Mouse (Mus musculus): Measurements from ENCODE around the gene Dmrt3.

Gene Dmrt3

DNA sequence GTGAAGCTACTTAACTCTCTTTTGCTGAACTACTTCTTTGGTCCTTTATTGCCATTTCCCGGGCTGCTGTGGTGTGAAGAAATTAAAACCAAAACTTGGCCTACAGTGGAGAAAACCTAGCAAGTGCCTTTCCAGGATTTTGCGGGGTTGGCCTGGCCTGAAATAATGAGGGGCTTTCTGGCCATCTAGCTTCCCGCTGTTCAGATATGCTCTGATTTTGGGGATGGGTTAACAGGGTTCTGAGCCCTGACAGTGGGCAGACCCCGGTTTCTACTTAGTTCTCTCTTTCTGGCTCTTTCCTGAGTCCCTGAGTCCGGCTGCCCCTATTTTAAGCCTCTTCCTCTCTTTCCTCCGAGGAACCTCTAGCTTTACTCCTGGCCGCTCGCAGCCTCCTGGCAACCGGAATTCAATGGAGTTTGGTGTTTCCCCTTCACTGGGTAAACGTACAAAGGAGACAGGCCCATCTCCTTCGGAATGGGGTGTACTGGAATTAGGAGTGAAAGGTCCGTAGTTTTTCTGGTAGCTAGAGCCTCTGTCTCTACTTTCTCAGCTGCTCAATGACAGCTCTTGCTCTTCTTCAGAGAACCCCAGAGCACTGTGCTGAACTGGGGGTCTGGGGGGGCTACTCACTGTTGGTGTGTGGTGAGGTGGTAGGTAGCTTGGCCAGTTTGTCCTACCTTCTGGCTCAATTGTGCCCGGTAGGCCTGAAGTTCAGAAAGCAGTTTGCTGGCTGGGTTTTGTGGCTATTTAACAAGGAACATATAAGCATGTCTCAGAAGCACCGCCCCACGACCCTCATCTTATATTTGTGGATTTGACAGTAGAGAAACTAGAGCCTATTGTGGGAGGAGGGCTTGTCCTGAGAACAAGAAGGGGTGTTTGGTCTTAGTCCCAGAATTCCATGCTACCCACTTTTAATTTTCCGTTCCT is 2.0 kb downstream of the Dmrt3 start:
- POLR2A ChIA-PET, result interaction anchor here (0.5 to 1.8 kb wide), 14 partner anchors 8 to 650 kb away, joined by 3 to 6 read pairs (median 3); partner anchors contain the start of genes Dmrt2 (in 2 of the 4) and Cbwd1 (in 1 of the 4)
- CTCF ChIA-PET, result interaction anchor here (0.6 to 2.2 kb wide), 10 partner anchors 9 to 262 kb away, joined by 3 to 7 read pairs (median 4); no protein-coding TSS in a partner anchor

GRCm38 (mm10) chr19:25612806-25613295 is 2.8 kb downstream of the Dmrt3 start:
- CTCF ChIA-PET, result interaction anchor here in 3 of 4 experiments (0.6 to 2.2 kb wide), 6 partner anchors 9 to 238 kb away, joined by 3 to 7 read pairs (median 3); no protein-coding TSS in a partner anchor

DNA sequence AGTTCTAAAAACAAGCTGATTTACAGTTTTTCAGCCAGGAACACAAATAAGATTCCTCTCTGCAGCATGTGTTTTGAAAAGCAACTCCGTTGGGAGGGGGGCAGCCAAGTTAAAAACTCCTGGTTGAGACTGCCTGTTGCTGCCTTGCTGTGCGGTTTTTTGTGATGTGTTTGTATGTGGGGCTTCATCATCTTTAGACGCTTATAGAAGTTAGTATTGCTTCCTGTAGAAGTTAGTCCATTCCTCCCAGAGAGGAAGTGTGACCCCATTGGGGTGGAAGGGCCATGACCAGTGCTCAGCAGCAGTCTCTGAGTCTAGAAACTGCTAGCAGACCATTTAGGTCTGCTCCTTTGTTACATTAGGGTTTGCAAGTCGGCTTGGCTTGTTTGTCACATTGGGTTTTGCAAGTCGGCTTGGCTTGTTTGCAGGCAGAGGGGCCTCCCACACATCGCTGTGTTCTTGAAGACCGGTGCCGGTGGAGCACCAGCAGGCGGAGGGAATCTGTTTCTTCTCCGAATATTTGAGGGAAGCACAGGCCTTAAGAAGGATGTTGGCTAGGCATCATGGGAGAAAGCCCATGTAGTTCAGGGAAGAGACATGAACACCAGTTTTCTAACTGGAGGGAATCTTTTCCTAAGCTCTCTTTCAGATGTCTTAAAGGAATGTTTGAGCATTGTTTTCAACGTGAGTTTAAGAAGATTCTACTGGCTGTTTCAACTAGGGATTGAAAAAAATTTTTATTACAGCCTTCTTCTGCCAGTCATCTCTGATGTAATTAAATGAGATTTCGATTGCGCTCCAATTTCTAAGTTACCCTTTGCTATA is 3.6 kb downstream of the Dmrt3 start:
- ChIA-PET CTCF (interaction anchor here in 3 of 4 experiments (0.6 to 2.2 kb wide), 6 partner anchors 8 to 138 kb away, joined by 3 to 7 read pairs (median 4); no protein-coding TSS in a partner anchor), POLR2A (interaction anchor here in 2 of 4 experiments (0.9 to 1.0 kb wide), 2 partner anchors 8 to 11 kb away, joined by 3 to 4 read pairs; no protein-coding TSS in a partner anchor)

More at GRCm38 (mm10) chr19:25612806-25613295, 2.8 kb downstream of the Dmrt3 start:
- POLR2A ChIA-PET, result interaction anchor here in 3 of 4 experiments (0.8 to 1.1 kb wide), 3 partner anchors 10 to 87 kb away, joined by 3 read pairs; no protein-coding TSS in a partner anchor

DNA sequence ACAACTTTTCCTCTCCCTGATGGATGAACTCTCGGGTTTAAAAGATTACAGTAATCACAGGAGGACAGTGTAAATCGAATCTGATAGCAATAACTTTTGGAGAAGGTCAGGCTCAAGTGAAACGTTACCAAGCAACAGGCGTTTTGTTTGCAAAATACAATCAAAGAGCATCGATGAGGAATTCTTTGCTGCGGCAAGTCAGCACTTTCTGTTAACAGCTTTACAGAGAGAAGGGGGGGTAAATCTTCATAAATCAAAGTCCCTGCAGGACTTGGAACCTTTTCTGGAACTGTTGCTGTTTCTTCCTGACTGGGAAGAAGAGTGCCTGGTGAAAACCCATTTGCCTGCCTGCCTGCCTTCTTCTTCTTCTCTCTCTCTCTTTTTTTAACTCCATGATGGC is 5.8 kb downstream of the Dmrt3 start:
- POLR2A ChIA-PET, result interaction anchor here in 2 of 4 experiments (1.3 to 1.4 kb wide), 2 partner anchors 9 to 10 kb away, joined by 3 to 5 read pairs; no protein-coding TSS in a partner anchor
- CTCF ChIA-PET, result no interaction called here

DNA sequence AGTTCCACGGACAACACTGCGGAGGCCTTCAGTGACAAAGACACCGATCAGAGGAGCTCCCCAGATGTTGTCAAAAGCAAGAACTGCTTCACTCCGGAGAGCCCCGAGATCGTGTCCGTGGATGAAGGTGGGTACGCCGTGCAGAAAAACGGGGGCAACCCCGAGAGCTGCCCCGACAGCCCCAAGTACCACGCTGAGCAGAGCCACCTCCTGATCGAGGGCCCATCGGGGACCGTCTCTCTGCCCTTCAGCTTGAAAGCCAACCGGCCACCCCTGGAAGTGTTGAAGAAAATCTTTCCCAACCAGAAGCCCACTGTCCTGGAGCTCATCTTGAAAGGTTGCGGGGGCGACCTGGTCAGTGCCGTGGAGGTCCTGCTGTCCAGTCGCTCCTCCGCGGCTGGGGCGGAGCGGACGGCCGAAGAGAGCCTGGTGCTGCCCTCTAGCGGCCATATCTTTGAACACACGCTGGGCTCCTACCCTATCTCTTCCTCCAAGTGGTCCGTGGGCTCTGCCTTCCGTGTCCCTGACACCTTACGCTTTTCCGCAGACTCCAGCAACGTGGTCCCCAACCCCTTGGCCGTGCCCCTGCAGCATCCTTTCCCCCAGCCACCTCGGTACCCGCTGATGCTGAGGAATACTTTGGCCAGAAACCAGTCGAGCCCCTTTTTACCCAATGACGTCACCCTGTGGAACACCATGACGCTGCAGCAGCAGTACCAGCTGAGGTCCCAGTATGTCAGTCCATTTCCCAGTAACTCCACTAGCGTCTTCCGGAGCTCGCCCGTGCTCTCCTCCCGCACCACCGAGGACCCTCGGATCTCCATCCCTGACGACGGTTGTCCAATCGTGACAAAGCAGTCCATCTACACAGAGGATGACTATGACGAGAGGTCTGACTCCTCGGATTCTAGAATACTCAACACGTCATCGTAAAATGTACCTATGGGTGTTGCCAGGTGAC is 12.5 kb downstream of the Dmrt3 start:
- CTCF ChIA-PET, result interaction anchor here (0.6 to 2.1 kb wide), 18 partner anchors 10 to 887 kb away, joined by 3 to 10 read pairs (median 4); partner anchors contain the start of genes Cbwd1 (in 1 of the 4) and Dmrt3 (in 1 of the 4)
- POLR2A ChIA-PET, result interaction anchor here in 1 of 4 experiments (0.9 to 2.5 kb wide), 4 partner anchors 12 to 134 kb away, joined by 3 to 6 read pairs (median 4); partner anchors contain the start of gene Dmrt3

DNA sequence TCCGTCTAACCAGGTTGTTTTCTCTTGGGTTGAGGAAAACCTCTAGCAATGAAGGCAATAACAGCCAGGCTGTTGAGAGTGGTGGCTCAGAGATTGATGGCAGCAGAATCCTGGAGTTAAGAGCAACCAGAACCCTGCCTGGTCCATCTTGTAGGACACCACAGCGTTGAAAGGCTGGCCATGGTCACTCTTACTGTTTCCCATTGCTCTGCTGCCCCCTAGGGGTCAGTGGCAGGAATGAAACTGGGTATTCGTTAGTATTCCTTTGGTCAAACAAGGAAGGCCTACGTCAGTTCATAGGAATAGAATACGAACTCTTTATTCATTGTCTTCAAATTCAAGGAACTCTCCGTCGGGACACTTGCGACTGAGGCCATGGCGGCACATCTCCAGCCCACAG is 18.4 kb downstream of the Dmrt3 start:
- ChIA-PET CTCF (interaction anchor here in 1 of 4 experiments (0.7 kb wide), 1 partner anchor 152 kb away, joined by 3 read pairs; no protein-coding TSS in a partner anchor), POLR2A (no interaction called here)

- ChIA-PET CTCF (interaction anchor here in 2 of 4 experiments (0.6 to 1.8 kb wide), 8 partner anchors 12 to 184 kb away, joined by 3 to 12 read pairs (median 4); partner anchors contain the start of gene Dmrt2 (in 1 of the 2)), POLR2A (interaction anchor here in 2 of 4 experiments (0.5 to 1.1 kb wide), 2 partner anchors 673 to 1678 kb away, joined by 3 to 7 read pairs; partner anchors contain the start of gene Cbwd1 (in 1 of the 2))
Observed at GRCm38 (mm10) chr19:25635119-25635518, 25.0 kb downstream of the Dmrt3 start.

DNA sequence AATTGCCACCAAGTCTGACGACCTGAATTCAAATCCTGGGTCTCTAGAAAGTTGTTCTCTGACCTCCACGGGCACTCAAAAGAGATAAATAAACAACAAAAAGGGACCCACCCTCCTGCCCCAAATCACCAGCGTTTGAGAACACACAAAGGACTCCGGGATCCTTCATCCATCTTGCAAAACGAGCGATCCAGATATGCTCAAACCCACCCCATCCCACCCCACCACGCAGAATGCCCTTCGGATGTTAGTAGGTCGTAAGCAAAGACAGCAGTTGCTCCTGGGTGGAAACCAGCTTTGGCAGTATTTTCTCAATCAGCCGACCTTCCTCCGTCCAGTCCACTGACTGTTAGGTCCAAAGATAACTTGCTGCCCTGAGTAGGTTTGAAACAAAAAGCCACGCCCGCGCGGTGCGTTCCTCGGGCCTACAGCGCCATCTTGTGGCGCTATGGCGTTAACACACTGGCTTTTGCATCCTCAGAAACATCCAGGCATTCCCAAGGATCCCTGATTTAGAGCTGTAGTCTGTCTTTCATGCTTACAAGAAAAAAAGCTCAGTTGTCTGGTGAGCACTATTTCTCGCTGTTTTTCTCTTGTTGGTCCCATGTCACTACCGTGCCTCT is 25.6 kb downstream of the Dmrt3 start:
- CTCF ChIA-PET, result interaction anchor here (0.5 to 2.6 kb wide), 62 partner anchors 8 to 689 kb away, joined by 3 to 12 read pairs (median 4); partner anchors contain the start of genes Dmrt1 (in 1 of the 4) and Dmrt2 (in 1 of the 4)
- POLR2A ChIA-PET, result interaction anchor here (0.5 to 1.1 kb wide), 7 partner anchors 12 to 1679 kb away, joined by 3 to 7 read pairs (median 6); partner anchors contain the start of gene Cbwd1 (in 2 of the 4)

DNA sequence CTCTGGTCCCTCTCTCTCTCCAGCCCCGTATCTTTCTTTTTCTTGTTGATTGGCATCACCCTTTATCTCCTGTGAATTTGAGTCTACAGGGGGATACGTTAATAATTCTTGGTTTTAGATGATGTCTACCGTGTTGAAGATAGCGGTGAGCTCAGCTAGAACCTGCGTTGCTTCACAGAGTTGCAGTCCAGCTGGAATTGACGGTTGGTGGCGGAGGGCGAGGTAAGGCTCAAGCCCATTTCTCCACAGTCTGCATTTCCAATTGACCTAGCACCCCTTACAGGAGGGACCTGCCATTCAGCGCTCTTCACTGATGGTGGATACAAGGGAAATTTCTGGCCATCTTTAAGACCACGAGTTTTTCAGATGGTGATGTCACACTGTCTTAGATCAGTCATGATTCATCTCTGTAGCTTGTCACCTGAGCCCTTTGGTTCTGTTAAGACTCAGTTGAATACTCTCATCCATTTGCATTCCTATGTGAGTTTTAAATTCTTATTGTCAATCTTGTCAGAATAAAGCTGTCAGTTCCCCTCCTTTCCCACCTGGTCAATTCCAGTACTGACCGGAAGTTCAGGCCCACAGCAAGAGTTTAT is 28.8 kb downstream of the Dmrt3 start:
- ChIA-PET CTCF (interaction anchor here in 2 of 4 experiments (0.6 to 1.7 kb wide), 3 partner anchors 27 to 1180 kb away, joined by 3 to 9 read pairs (median 5); no protein-coding TSS in a partner anchor), POLR2A (no interaction called here)

DNA sequence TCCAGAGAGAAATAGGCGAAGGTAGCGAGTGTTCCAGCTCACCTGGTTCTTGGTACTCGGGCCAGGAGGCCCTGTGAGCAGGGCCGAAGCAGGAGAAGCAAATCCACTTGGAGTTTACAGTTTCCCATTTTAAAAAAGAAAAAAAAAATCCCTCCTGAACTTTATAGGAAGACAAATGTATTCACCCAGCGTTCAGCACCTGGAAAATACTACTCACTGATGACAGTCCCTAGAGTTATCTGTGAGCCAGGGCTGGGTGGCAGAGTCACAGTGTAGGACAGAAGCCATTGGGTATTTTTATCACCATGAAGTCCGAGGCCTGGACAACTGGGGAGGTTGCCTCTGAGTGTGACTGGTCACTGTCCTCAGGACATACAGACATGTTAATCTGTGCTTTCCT is 31.7 kb downstream of the Dmrt3 start:
- ChIA-PET CTCF (no interaction called here), POLR2A (no interaction called here)

GRCm38 (mm10) chr19:25647136-25647535 is 37.0 kb downstream of the Dmrt3 start:
- ChIA-PET CTCF (interaction anchor here in 2 of 4 experiments (0.6 to 3.2 kb wide), 3 partner anchors 11 to 630 kb away, joined by 3 to 8 read pairs (median 4); no protein-coding TSS in a partner anchor), POLR2A (interaction anchor here in 1 of 4 experiments (0.5 to 2.1 kb wide), 2 partner anchors 11 to 18 kb away, joined by 4 to 6 read pairs; no protein-coding TSS in a partner anchor)

DNA sequence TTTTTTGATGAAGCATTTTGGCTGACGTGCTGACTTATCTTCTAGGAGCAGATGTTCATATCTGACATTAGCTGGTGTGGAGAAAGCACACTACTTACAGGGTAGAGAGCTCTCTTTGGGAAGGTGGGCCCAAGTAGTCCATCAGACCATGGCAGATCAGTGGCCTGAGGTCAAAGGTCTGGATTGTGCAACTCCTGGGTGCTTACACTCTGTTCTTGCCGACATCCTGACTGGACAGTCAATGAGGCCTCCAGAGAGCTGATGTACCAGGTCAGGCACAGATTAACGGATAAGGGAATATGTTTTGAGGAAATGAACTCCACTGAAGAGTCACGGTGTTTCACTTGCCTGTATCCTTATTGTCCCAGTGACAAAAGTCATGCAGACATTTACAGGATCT is 38.6 kb downstream of the Dmrt3 start:
- CTCF ChIA-PET, result interaction anchor here in 2 of 4 experiments (0.6 to 3.2 kb wide), 3 partner anchors 13 to 292 kb away, joined by 3 to 8 read pairs (median 5); no protein-coding TSS in a partner anchor
- POLR2A ChIA-PET, result interaction anchor here in 2 of 4 experiments (0.5 to 2.1 kb wide), 4 partner anchors 13 to 302 kb away, joined by 3 to 6 read pairs (median 4); no protein-coding TSS in a partner anchor

GRCm38 (mm10) chr19:25650474-25650873 is 40.4 kb downstream of the Dmrt3 start:
- POLR2A ChIA-PET, result no interaction called here
- CTCF ChIA-PET, result interaction anchor here in 2 of 4 experiments (0.6 to 1.7 kb wide), 4 partner anchors 10 to 15 kb away, joined by 3 to 6 read pairs (median 4); no protein-coding TSS in a partner anchor

- ChIA-PET POLR2A (interaction anchor here in 1 of 4 experiments (0.6 kb wide), 1 partner anchor 935 kb away, joined by 4 read pairs; no protein-coding TSS in a partner anchor), CTCF (interaction anchor here in 2 of 4 experiments (0.6 to 1.0 kb wide), 3 partner anchors 13 to 16 kb away, joined by 3 read pairs; no protein-coding TSS in a partner anchor)
Observed at GRCm38 (mm10) chr19:25652560-25652959, 42.5 kb downstream of the Dmrt3 start.

GRCm38 (mm10) chr19:25654034-25654749 is 44.1 kb downstream of the Dmrt3 start:
- ChIA-PET CTCF (interaction anchor here in 1 of 4 experiments (1.2 kb wide), 1 partner anchor 18 kb away, joined by 3 read pairs; no protein-coding TSS in a partner anchor), POLR2A (no interaction called here)
